Mouse (Mus musculus) cerebellum, adult 9-10 months (tissue): ENCODE data around the gene Vmn1r2.
"Not testable (repeated sequence)": the region's sequence is repeated elsewhere in the genome, so short reads cannot be mapped to it uniquely, and the experiment has no call there.

Experiments
- DNase-seq: peaks from one replicate; pipeline ENCODE4 v3.0.0; 2022

Vmn1r2 gene

GRCm38 (mm10) chr4:3167020-3167419 lies at the start of gene Vmn1r2:
Gene Vmn1r2 (plus strand): TSS chr4:3167320.
- DNase-seq: not testable (repeated sequence)

DNA sequence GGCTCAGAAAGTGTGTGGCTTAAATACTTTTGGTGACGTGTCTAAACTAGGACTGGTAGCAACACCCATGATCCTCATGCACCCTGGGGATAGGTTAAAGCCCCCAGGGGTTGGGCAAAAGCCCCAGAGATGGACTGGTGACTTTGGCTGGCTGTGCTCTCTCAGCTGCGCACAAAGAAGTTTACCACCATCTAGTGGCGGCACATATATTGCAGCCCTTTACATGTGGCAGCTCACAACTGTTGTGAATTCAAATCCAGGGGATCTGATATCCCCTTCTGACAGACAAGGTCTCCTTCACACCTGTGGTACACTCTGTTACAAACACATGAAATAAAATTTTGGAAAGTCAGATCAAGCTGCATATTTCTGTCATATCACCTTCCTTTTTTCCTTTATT lies 19.2 kb upstream of the Vmn1r2 start:
- DNase-seq: not testable (repeated sequence)

DNA sequence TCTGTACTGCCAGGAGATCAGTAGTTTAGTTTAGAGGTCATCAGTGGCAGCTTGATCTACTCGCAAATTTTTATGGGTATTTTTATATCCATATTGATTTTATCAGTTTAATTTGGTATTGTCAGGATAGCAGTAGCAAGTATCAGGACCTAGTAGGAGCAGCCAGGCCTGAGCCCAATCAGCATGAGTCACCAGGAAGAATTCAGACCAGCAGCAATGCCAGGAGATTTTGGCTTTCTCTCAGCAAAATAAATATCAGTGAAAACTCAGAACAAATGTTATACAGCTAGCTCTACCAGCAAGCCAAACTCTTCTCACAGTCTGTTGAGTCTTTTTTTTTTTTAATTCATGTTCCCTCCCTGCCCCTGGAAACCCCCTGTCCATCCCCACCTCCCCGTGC lies 13.8 kb upstream of the Vmn1r2 start:
- not testable (repeated sequence) for DNase-seq

DNA sequence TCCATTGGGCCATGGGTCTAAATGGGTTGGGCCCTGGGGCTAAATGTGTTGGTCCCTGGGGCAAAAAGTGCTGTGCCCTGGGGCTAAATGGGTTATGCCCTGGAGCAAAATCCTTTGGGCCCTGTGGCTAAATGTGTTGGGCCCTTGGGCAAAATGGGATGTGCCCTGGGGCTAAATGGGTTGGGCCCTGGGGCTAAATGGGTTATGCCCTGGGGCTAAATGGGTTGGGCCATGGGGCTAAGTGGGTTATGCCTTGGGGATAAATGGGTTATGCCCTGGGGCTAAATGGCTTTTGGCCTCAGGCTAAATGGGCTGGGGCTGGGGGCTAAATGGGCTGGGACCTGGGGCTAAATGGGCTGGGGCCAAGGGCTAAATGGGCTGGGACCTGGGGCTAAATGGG lies 2.7 kb upstream of the Vmn1r2 start:
- DNase-seq: not testable (repeated sequence)

DNA sequence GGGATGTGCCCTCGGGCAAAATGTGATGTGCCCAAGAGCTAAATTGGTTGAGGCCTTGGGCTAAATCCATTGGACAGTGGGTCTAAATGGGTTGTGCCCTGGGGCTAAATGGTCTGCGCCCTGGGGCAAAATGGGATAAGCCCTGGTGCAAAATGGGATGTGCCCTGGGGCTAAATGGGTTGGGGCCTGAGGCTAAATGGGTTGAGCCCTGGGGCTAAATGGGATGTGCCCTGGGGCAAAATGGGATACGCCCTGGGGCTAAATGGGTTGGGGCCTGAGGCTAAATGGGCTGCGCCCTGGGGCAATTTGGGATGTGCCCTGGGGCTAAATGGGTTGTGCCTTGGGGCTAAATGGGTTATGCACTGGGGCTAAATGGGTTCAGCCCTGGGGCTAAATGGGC lies 2.1 kb upstream of the Vmn1r2 start:
- DNase-seq: no peak

DNA sequence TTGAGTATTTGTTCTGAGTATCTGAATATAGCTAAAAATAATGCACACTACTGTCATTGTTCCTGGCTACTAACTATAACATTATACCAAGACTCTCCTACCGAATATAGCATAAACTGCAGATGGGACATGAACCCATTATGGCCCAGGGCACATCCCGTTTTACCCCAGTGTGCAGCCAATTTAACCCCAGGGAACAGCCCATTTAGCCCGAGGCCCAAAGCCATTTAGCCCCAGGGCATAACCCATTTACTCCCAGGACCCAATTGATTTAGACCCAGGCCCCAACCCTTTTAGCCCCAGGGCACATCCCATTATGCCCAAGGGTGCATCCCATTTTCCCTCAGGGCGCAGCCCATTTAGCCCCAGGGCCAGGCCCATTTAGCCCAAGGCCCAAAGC lies 7.5 kb downstream of the Vmn1r2 start:
- DNase-seq: not testable (repeated sequence)

- DNase-seq: not testable (repeated sequence)
These were observed 8.6 kb downstream of the Vmn1r2 start for GRCm38 (mm10) chr4:3175756-3176155.

GRCm38 (mm10) chr4:3176195-3176594 lies 9.1 kb downstream of the Vmn1r2 start:
- DNase-seq: not testable (repeated sequence)

- not testable (repeated sequence) for DNase-seq
These were observed 9.8 kb downstream of the Vmn1r2 start for GRCm38 (mm10) chr4:3176746-3177490.

GRCm38 (mm10) chr4:3185258-3185657 lies 18.1 kb downstream of the Vmn1r2 start, which contains the start of gene Vmn1r3:
Gene Vmn1r3 (minus strand): TSS chr4:3185358.
- not testable (repeated sequence) for DNase-seq

DNA sequence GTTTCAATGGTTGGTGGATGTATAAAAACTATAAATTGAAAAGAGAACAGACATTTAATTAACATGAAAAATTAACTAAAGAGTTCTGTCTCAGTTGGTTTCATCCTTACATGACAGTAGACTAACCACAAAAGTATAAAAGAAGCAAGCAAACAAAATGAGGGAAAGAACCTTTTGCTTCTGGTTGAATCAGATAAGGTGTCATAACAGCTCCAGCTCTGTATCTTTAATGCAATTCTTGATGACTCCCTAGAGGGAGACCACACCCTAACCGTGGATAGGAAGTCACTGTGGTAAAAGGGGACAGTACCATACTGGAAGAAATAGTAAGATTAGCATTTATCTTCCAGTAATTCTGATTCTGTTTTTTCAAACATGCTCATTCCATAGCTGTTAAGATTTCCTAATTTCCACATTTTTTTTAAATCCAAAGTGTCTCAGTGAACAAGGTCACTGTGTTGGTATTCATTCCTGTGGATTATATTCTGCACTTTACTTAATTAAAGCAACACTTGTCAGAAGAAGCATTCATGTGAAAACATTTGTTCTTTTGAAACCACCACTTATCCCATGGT lies 42.6 kb downstream of the Vmn1r2 start:
- not testable (repeated sequence) for DNase-seq

GRCm38 (mm10) chr4:3213349-3213748 lies 46.2 kb downstream of the Vmn1r2 start:
- not testable (repeated sequence) for DNase-seq

DNA sequence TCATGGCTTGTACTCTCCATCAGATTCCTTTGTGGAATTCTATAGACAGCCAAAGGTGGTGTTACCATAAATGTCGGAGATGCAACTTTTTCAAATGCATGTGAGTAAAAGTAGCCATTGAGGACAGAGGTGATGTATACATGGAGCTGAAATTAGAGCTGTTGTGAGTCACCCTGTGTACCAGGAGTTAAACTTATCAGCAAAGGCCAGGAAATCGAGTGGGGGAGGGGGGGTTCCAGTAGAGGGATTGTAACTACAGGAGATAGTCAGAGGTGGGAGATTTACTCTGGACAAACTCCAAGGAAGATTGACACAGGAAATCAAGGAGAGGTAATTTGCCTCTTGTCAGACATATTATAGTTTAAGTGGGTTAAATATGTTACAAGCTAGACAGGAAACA lies 49.3 kb downstream of the Vmn1r2 start:
- DNase-seq: not testable (repeated sequence)
